Mouse (Mus musculus): Measurements from ENCODE around the gene Hsbp1. TPM values are rescaled to one million over a fixed set of nuclear protein-coding genes. Genes with fewer than 3 reads are reported as not detected.

Gene Hsbp1
- polyA plus RNA-seq, 3 experiments from 2014 or later, result 199 to 226 (median 213) TPM

DNA sequence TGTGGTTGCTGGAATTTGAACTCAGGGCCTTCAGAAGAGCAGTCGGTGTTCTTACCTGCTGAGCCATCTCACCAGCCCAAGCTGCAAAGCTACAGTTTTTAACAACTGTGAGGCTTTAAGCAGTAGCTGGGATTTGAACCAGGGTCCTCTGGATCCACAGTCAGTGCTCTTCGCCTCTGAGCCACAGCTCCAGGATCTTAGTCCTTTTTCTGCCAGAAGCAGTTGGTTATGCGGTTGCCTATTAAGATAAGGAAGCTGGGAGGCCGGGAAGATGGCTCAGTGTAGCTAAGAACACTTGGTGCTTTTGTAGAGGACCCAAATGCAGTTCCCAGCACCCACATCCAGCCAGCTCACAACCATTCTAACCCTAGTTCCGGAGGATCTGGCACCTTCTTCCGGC is 42.7 kb downstream of the Hsbp1 start:
- ATAC-seq, result no peak

DNA sequence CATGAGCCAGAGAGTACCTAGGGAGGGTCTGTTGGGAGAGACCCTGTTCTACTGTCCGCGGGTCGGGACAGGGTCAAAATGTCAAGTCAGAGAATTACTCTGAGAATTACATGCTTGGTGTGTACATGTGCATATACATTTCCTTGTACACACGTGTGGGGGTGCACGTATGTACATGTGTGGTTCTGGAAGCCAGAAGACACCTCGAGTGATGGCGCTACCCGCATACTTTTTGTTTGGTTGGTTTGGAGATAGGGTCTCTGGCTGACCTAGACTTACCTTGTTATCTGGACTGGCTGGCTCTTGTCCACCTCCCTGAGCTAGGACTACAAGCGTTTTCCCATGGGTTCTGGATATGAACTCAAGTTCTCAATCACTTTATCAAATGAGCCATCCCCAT is 49.8 kb downstream of the Hsbp1 start:
- peak; percentile 14 for ATAC-seq

DNA sequence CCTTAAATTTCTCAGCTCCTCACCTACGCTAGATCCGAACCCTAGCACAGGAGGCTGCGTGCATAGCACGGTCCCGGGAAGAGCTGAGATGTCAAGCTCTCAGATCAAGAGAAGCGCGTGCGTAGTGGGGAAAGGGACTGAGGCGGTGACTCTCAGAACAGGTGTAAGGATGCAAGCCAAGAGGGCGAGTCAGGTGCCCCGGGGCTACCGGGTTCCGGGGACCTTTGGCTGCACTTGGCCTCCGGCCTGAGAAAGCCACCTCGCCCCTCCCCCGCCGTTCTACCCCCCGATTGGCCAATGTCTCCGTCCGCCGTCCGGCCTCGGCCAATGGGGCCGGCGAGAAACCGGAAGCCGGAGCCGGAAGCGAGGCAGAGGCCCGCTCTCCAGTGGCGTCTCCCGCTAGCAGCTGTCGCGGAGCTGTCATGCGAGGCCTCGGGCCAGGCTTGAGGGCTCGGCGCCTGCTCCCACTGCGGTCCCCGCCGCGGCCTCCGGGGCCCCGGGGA is 50.3 kb downstream of the Hsbp1 start, which contains the start of gene Mlycd:
Mlycd (plus strand) TSS at position 355 of the 503 bp plus-strand sequence.
- ATAC-seq, result peak; percentile 89

DNA sequence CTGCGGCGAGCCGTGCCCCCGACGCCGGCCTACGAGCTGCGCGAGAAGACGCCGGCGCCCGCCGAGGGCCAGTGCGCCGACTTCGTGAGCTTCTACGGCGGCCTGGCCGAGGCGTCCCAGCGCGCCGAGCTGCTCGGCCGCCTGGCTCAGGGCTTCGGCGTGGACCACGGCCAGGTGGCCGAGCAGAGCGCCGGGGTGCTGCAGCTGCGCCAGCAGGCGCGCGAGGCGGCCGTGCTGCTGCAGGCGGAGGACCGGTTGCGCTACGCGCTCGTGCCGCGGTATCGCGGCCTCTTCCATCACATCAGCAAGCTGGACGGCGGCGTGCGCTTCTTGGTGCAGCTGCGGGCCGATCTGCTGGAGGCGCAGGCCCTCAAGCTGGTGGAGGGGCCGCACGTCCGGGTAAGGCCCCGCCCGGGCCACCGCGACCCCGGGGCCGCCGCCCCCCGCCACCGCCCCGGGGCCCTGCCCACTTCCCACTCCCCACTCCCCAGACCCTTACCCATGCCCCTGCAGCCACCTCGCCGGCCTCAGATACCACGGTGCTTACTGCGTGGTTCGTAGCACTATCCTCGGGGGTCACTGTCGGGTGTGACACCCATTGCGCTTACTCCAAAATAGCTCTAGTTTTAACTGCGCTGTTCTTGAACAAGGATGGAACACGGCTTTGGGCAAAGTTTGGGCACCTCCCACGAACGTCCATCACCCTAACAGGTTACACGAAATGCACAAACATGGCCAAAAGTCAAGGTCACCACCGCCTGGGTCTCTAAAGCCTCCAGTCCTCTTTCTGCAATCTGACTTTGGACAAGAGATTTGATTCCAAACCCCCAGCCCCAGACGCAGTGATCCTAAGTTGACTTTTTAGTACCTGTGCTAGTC is 51.0 kb downstream of the Hsbp1 start:
- no peak for ATAC-seq

Other genes with a start within 250 kb of the Hsbp1 start
- gene Mlycd, start 50.4 kb downstream of the Hsbp1 start, polyA plus RNA-seq (2017; shearing (Covaris generic)), result 1 to 10 TPM; 2.6 to 7.3 (median 7.1) TPM
- gene Osgin1, start 89.6 kb downstream of the Hsbp1 start, polyA plus RNA-seq (2017; shearing (Covaris generic)), result 10 to 100 TPM; 15.6 to 28.0 (median 24.5) TPM
- gene Necab2, start 102.2 kb downstream of the Hsbp1 start, polyA plus RNA-seq (2017; shearing (Covaris generic)), result not detected
- gene Slc38a8, start 157.2 kb downstream of the Hsbp1 start, polyA plus RNA-seq (2017; shearing (Covaris generic)), result not detected
- 10 to 100 TPM; 32.6 to 52.2 (median 45.6) TPM for gene Mbtps1, start 214.2 kb downstream of the Hsbp1 start, polyA plus RNA-seq (2017; shearing (Covaris generic))
- 10 to 100 TPM; 30.3 to 73.9 (median 72.5) TPM for gene Hsdl1, start 230.7 kb downstream of the Hsbp1 start, polyA plus RNA-seq (2017; shearing (Covaris generic))
- not detected for gene Dnaaf1, start 230.7 kb downstream of the Hsbp1 start, polyA plus RNA-seq (2017; shearing (Covaris generic))

Data from inflammation-experienced regulatory T-cells, adult 6 months (primary cell).